Mouse (Mus musculus) MEL (cell line): ENCODE measurements around the gene Syce2.

ENCODE experiments used
- CHD2 ChIP-seq: IDR thresholded peaks from 2 replicates; pipeline ENCODE4 v1.6.1; 2011; ENCODE audit warnings: low read length, improper control_type of control experiment
- CTCF ChIP-seq, 3 experiments: IDR thresholded peaks in 2 of 3; conservative IDR thresholded peaks in 1 of 3; 2 replicates each; pipeline ENCODE4 v1.5.1; 2011 to 2012; ENCODE audit warnings: low read length in 3 of 3, low read depth in 2 of 3, mild to moderate bottlenecking in 2 of 3, improper control_type of control experiment in 1 of 3, inconsistent platforms in 1 of 3, mixed read lengths in 1 of 3, moderate library complexity in 1 of 3; ENCODE audit not compliant: control insufficient read depth in 1 of 3, insufficient read depth in 1 of 3, poor library complexity in 1 of 3, severe bottlenecking in 1 of 3
- USF1 ChIP-seq: IDR thresholded peaks from 2 replicates; pipeline ENCODE4 v1.6.1; 2014; ENCODE audit warnings: low read depth, mild to moderate bottlenecking, inconsistent platforms, low read length, improper control_type of control experiment, moderate library complexity
- ZKSCAN1 ChIP-seq: IDR thresholded peaks from 2 replicates; pipeline ENCODE4 v1.6.1; 2012; ENCODE audit warnings: low read depth, mild to moderate bottlenecking, inconsistent platforms, low read length, improper control_type of control experiment, moderate library complexity

DNA sequence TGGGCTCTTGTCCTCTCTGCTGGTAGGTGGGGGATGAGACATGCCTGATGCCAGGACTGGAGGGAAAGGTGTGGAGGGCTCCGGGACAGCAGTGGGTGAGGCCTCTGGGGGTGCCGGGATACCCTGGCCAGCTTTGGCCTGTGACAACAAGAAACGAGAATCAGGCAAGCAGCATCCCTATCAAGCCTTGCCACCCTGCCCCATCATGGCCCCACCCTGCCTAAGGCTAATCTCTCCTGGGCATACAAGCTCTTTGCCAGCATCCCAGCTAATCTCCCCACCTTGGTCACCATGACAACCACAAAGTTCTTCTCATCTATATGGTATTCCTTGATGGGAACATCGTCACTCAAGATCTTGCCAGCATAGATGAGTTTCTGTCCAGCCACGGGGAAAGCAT lies 33.4 kb upstream of the Syce2 start:
- TF ChIP-seq USF1 (no peak), ZKSCAN1 (no peak), CTCF (IDR thresholded peaks at IDR 0.05 in 2 of 3, conservative IDR thresholded peaks at IDR 0.05 in 1 of 3; ENCODE audit: control insufficient read depth in 1 of 3, insufficient read depth in 1 of 3, low read depth in 2 of 3, low read length in 3 of 3, poor library complexity in 1 of 3, severe bottlenecking in 1 of 3) (no peak), CHD2 (no peak)
